Mouse (Mus musculus): ENCODE measurements around the gene Gtf2h3. TPM values are rescaled to one million over a fixed set of nuclear protein-coding genes. Genes with fewer than 3 reads are reported as not detected.
"Not testable (repeated sequence)": the region's sequence is repeated elsewhere in the genome, so short reads cannot be mapped to it uniquely, and the experiment has no call there.

Gtf2h3 gene
- polyA plus RNA-seq, 1 experiment = 0.28 TPM

GRCm38 (mm10) chr5:124552558-124553307 is 26.2 kb upstream of the Gtf2h3 start, which contains the start of gene Ddx55:
Ddx55 (plus strand) TSS chr5:124552864.
- Histone ChIP-seq H3K27me3 (ENCODE audit: control insufficient read depth) (no peaks in the 10 kb centered on the region), H3K9me3 (ENCODE audit: control insufficient read depth, low read length) (no peaks in the 10 kb centered on the region), H3K4me3 (replicated peaks) (peak within 1 kb of the TSS; percentile 100), H3K4me1 (ENCODE audit: control insufficient read depth) (peaks cover 26% of the 10 kb centered on the region), H3K36me3 (ENCODE audit: control insufficient read depth) (peaks cover 55% of the 10 kb centered on the region)
- TF ChIP-seq GATA1 (IDR thresholded peaks at IDR 0.05; ENCODE audit: low read length) (no peak), TAL1 (IDR thresholded peaks at IDR 0.05; ENCODE audit: low read length) (no peak)

- TF ChIP-seq TAL1 (IDR thresholded peaks at IDR 0.05; ENCODE audit: low read length) (no peak), GATA1 (IDR thresholded peaks at IDR 0.05; ENCODE audit: low read length) (no peak)
- Histone ChIP-seq H3K27me3 (ENCODE audit: control insufficient read depth) (no peaks in the 10 kb centered on the region), H3K4me1 (ENCODE audit: control insufficient read depth) (peaks cover 26% of the 10 kb centered on the region), H3K9me3 (ENCODE audit: control insufficient read depth, low read length) (no peaks in the 10 kb centered on the region), H3K36me3 (ENCODE audit: control insufficient read depth) (peaks cover 55% of the 10 kb centered on the region), H3K4me3 (replicated peaks) (peak overlapping the region; percentile 100)
Observed at GRCm38 (mm10) chr5:124553607-124554006, 25.3 kb upstream of the Gtf2h3 start.

DNA sequence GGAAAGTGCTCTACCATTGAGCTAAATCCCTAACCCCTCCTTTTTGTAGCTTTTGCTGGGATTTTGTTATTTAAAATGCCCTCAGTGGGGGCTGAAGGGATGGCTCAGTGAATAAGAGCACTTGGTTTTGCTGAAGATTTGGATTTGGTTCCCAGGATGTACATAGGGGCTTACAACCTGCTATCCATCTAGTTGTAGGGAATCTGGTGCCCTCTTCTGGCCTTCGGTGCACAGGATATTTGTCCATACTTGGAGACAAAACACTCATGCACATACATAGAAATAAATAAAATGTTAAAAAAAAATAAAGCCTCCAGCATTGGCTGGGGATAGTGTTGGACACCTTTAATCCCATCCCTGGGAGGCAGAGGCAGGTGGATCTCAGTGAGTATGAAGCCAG is 23.8 kb upstream of the Gtf2h3 start:
- no peak for TF ChIP-seq TAL1 (IDR thresholded peaks at IDR 0.05; ENCODE audit: low read length)
- no peak for TF ChIP-seq GATA1 (IDR thresholded peaks at IDR 0.05; ENCODE audit: low read length)
- H3K36me3 ChIP-seq (ENCODE audit: control insufficient read depth) = peaks cover 66% of the 10 kb centered on the region
- no peaks in the 10 kb centered on the region for H3K9me3 ChIP-seq (ENCODE audit: control insufficient read depth, low read length)

DNA sequence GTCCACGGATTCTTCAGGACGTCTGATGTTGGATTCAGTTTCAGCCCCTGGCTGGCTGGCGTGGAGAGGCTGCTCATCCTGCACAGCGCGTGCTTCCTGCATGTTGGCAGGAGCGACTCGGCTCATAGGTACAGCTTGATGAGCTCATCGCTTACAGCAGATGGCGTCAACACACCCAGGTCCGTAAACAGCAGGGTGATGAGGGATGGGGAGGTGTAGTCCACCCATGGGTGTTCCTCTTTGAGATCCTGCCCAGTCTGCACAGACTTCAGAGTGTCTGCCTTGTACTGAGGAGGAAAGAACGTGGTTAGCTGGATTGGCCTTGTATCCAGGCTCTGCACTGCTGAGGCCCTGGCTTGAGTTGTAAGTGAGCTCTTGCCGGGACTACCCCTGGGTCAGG is 7.9 kb upstream of the Gtf2h3 start:
- H3K4me1 ChIP-seq (ENCODE audit: control insufficient read depth) = peaks cover 4% of the 10 kb centered on the region
- TF ChIP-seq GATA1 (IDR thresholded peaks at IDR 0.05; ENCODE audit: low read length) = no peak
- TF ChIP-seq TAL1 (IDR thresholded peaks at IDR 0.05; ENCODE audit: low read length) = no peak
- H3K36me3 ChIP-seq (ENCODE audit: control insufficient read depth) = peaks cover 99% of the 10 kb centered on the region
- no peaks in the 10 kb centered on the region for H3K9me3 ChIP-seq (ENCODE audit: control insufficient read depth, low read length)
- no peaks in the 10 kb centered on the region for H3K27me3 ChIP-seq (ENCODE audit: control insufficient read depth)
- H3K4me3 ChIP-seq (replicated peaks) = no peak overlapping the region

More for the DNA sequence above, 23.8 kb upstream of the Gtf2h3 start:
- H3K27me3 ChIP-seq (ENCODE audit: control insufficient read depth) = no peaks in the 10 kb centered on the region
- peaks cover 26% of the 10 kb centered on the region for H3K4me1 ChIP-seq (ENCODE audit: control insufficient read depth)
- H3K4me3 ChIP-seq (replicated peaks) = no peak overlapping the region

DNA sequence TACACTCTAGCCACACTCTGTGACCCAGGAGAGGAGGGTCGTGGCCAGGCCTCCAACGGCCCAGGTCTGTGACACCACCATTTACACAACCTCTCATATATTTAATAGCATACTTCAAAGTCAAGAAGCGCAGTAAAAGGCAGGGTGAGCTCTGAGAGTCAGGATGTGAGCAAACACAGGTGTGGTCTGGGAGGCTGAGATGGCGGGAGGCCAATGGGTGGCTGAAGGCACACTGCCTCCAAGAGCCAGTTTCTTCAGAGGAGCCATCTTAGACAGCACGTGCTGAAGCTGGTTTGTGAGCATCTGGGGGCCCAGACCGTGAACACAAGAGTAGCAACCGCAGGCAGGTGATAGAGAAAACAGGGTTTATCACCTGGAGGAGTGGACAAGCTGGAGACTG is 3.5 kb upstream of the Gtf2h3 start:
- TF ChIP-seq GATA1 (IDR thresholded peaks at IDR 0.05; ENCODE audit: low read length) (no peak), TAL1 (IDR thresholded peaks at IDR 0.05; ENCODE audit: low read length) (no peak)
- H3K36me3 ChIP-seq (ENCODE audit: control insufficient read depth) = peaks cover 74% of the 10 kb centered on the region
- no peaks in the 10 kb centered on the region for H3K27me3 ChIP-seq (ENCODE audit: control insufficient read depth)
- H3K4me3 ChIP-seq (replicated peaks) = no peak overlapping the region
- H3K9me3 ChIP-seq (ENCODE audit: control insufficient read depth, low read length) = no peaks in the 10 kb centered on the region
- peaks cover 39% of the 10 kb centered on the region for H3K4me1 ChIP-seq (ENCODE audit: control insufficient read depth)

- Histone ChIP-seq H3K36me3 (ENCODE audit: control insufficient read depth) (peaks cover 39% of the 10 kb centered on the region), H3K27me3 (ENCODE audit: control insufficient read depth) (no peaks in the 10 kb centered on the region), H3K4me1 (ENCODE audit: control insufficient read depth) (peaks cover 29% of the 10 kb centered on the region), H3K9me3 (ENCODE audit: control insufficient read depth, low read length) (no peaks in the 10 kb centered on the region; the same call in 1 of the 2 replicates), H3K4me3 (replicated peaks) (no peak overlapping the region)
- TF ChIP-seq TAL1 (IDR thresholded peaks at IDR 0.05; ENCODE audit: low read length) (no peak), GATA1 (IDR thresholded peaks at IDR 0.05; ENCODE audit: low read length) (no peak)
Observed at GRCm38 (mm10) chr5:124582515-124582914, 3.6 kb downstream of the Gtf2h3 start.

DNA sequence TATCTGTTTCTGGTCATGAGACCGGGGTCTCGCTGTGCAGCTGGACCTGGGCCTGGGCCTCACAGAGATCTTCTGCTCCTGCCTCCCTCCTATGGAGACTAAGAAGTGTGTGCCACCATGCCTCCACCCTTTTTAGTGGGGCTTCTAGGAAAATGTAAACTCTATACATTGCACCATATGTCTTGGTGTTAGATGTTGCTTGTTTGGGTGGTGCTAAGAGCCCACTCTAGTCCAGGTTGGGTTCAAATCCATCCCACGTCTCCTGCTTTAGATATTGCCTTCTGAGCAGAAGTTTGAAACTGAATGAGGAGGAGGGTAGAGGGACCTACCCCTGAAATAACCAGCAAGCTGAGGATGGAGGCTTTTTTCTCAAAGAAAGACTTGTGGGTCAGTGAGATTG is 13.8 kb downstream of the Gtf2h3 start:
- Histone ChIP-seq H3K4me3 (replicated peaks) (no peak overlapping the region), H3K4me1 (ENCODE audit: control insufficient read depth) (no peaks in the 10 kb centered on the region), H3K9me3 (ENCODE audit: control insufficient read depth, low read length) (no peaks in the 10 kb centered on the region), H3K27me3 (ENCODE audit: control insufficient read depth) (no peaks in the 10 kb centered on the region), H3K36me3 (ENCODE audit: control insufficient read depth) (peaks cover 75% of the 10 kb centered on the region)
- no peak for TF ChIP-seq TAL1 (IDR thresholded peaks at IDR 0.05; ENCODE audit: low read length)
- TF ChIP-seq GATA1 (IDR thresholded peaks at IDR 0.05; ENCODE audit: low read length) = no peak

- TF ChIP-seq GATA1 (IDR thresholded peaks at IDR 0.05; ENCODE audit: low read length) (no peak), TAL1 (IDR thresholded peaks at IDR 0.05; ENCODE audit: low read length) (no peak)
- peak overlapping the region; percentile 63 for H3K4me3 ChIP-seq (replicated peaks)
- H3K27me3 ChIP-seq (ENCODE audit: control insufficient read depth) = no peaks in the 10 kb centered on the region
- H3K36me3 ChIP-seq (ENCODE audit: control insufficient read depth) = peaks cover 34% of the 10 kb centered on the region
- H3K9me3 ChIP-seq (ENCODE audit: control insufficient read depth, low read length) = no peaks in the 10 kb centered on the region
- peaks cover 13% of the 10 kb centered on the region for H3K4me1 ChIP-seq (ENCODE audit: control insufficient read depth)
Observed at GRCm38 (mm10) chr5:124598224-124599174, 19.6 kb downstream of the Gtf2h3 start.

- not testable (repeated sequence) for H3K27me3 ChIP-seq (ENCODE audit: control insufficient read depth); H3K4me3 ChIP-seq (replicated peaks); H3K9me3 ChIP-seq (ENCODE audit: control insufficient read depth, low read length)
- Histone ChIP-seq H3K4me1 (ENCODE audit: control insufficient read depth) (peaks cover 13% of the 10 kb centered on the region), H3K36me3 (ENCODE audit: control insufficient read depth) (peaks cover 22% of the 10 kb centered on the region)
Observed at GRCm38 (mm10) chr5:124599726-124600125, 20.8 kb downstream of the Gtf2h3 start.
